Mouse (Mus musculus): Measurements from ENCODE around the gene Pclo.
"Not testable (repeated sequence)": the region's sequence is repeated elsewhere in the genome, so short reads cannot be mapped to it uniquely, and the experiment has no call there.

Gene Pclo

DNA sequence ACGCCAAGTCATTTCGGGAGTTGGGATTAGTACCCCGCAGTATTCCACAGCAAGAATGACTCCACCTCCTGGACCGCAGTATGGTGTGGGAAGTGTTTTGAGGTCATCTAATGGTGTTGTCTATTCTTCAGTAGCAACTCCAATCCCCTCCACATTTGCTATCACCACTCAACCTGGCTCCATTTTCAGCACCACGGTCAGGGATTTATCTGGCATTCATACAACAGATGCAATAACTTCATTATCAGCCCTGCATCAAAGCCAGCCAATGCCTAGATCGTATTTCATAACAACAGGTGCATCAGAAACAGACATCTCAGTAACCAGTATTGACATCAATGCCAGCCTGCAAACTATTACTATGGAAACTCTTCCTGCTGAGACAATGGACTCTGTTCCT lies 165.7 kb downstream of the Pclo start:
- no peak for DNase-seq (ENCODE audit: low spot score in 2 of 2)

DNA sequence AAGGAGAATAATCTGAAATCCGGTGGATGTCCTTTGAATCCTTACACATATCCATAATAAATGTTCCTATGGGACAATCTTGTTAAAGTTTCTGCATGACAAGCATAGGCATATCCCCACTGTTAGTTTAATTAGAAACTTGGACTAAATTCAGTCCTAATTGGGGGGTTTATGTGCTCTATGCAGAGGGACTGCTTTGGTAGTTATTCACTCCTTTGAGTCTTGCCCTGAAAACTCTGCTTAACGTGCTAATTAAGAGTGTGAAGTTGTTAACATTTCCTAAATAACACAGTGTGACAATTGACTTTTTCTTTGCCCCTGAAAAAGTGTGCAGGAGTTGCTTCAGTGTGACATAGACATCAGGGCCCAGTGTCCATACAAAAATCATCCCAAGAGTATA lies 177.3 kb downstream of the Pclo start:
- DNase-seq (ENCODE audit: low spot score in 2 of 2), result no peak

DNA sequence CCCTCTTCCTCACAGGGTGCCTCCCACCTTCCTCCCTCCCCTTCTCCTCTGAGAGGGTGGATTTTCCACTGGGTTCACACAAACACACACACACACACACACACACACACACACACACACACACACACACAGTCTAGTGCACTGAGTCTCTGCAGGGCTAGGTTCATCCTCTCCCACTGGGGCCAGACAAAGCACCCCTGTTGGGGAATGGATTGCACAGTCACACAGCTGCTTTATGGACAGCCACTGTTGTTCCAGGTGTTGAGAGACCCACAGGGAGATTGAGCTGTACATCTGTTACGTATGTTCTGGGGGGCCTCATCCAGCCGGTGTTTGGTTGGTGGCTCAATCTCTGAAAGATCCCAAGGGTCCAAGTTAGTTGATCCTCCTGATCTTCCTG lies 182.0 kb downstream of the Pclo start:
- DNase-seq (ENCODE audit: low spot score in 2 of 2), result no peak

DNA sequence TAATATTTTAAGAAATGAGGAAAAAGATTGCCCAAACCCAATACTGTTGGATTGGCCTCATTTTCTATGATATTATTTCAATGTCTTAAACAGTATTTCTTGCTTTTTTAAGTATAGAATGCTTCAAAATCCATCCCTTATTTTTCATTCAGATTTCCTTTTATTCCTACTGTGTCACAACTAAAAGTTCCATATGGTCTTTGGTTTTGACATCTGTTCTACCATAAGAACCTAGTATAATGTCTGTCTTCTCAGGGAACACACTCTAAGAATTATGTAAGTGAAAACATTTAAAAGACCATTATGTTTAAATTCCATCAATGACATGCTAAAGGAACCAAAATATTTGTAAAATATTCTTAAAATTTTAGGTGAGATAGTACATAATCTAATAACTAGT lies 186.2 kb downstream of the Pclo start:
- DNase-seq (ENCODE audit: low spot score in 2 of 2), result no peak

DNA sequence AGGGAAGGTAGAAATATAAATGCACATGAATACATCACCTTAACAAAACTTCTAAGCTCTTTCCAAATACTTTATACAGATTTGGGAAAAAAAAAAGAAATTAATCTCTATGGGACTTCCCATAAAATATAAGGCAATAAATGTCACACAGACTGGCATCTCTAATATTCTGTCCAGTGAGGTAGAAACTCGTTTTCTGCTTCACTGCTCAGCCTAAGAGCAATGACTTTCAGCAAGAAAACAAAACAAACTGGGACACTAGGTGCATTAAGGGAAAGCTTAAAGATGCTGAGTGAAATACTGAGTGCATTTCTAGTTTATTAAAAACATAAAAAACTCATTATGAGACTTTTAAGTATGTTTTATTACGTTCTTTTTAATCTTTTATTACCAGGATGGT lies 190.7 kb downstream of the Pclo start:
- DNase-seq (ENCODE audit: low spot score in 2 of 2), result no peak

DNA sequence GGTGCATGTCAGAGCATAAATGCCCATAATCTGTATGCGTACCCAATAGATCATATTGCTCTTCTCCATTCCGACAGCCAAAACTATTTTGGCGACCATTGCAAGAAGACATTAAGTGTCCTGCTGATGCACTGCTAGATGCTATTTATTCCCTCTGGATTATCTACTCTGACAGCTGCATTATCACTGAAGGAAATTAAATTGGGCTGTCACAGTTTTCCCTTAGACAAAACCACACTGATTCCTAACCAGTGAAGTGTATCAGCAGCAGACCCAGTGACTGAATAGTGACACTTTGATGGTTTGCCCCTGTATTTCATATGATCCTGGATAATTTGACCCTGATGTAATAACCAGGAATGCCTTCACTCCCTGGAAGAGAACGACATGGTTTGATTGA lies 192.6 kb downstream of the Pclo start:
- DNase-seq (ENCODE audit: low spot score in 2 of 2), result no peak

DNA sequence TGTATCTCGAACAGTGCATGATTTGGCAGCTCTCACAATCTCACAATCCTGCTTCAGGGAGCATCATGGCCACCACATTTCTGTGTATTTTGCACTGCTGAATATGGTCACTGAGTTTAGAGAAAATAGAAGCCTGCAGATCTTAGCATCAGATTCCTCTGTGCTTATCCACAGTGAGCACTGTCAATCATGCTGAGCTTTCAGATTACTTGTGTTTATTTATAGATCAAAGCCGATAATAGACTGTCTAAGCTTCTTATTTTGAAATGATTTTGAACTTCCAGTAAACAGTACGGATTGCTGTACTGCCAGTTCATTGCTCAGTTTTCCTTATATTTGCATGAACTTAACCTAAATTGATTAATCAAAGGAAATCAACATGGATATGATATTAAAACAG lies 208.9 kb downstream of the Pclo start:
- DNase-seq (ENCODE audit: low spot score in 2 of 2), result no peak

DNA sequence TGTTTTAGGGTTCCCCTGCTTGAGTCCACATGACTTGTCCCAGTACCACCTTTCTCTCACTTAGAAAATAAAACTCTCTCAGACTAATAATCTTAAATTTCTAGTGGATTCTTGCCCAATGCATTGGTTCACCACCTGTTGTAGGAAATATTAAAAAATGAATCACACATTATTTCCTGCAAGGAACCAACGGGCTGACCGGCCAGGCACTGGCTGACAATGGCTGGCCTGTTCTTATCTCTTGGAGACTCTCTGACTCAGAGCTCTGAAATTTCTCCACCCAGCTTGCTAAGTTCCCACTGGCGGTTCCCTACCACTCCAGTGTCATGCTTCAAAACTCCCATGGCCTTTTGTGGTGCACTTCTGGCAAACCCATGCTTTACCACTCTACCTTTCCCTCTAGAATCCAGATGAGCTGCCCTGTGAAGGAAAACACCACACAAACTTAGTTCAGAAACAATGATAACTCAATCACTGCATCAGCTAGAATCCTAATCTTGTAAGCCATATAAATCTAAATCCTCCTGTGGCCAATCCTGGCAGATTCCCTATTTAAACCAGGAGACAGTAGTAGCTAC lies 214.0 kb downstream of the Pclo start:
- DNase-seq (ENCODE audit: low spot score in 2 of 2), result no peak

DNA sequence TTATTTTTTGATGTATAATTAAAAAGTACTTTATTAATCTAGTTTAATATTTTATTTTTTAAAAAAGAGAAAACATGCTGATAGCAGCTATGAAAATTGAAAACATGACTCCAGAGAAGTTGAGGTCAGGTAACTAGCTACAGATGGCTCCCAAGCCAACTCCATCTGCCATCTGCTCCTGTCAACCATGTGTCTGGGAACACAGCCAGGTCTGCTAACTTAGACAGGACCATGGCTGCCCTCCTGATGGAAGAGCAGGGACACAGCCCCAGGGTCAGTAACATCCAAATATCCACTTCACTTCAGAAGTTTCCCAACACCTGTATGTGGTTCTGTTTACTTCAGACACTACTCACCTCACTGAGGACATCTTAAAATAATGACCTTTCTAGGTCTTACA lies 236.2 kb downstream of the Pclo start:
- no peak for DNase-seq (ENCODE audit: low spot score in 2 of 2)

DNA sequence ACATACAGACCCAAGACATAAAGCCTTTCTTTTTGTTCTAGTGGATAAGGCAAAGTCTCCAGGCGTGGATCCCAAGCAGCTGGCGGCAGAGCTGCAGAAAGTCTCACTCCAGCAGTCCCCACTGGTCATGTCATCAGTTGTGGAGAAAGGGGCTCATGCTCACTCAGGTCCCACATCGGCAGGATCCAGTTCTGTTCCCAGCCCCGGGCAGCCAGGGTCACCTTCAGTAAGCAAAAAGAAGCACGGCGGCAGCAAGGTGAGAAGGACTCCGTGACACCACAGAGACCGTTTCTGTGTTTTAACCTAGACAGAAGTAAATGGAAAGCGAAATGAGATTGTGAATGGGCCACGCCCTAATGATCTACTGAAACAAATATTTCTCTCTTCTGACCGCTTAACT lies 252.0 kb downstream of the Pclo start:
- no peak for DNase-seq (ENCODE audit: low spot score in 2 of 2)

DNA sequence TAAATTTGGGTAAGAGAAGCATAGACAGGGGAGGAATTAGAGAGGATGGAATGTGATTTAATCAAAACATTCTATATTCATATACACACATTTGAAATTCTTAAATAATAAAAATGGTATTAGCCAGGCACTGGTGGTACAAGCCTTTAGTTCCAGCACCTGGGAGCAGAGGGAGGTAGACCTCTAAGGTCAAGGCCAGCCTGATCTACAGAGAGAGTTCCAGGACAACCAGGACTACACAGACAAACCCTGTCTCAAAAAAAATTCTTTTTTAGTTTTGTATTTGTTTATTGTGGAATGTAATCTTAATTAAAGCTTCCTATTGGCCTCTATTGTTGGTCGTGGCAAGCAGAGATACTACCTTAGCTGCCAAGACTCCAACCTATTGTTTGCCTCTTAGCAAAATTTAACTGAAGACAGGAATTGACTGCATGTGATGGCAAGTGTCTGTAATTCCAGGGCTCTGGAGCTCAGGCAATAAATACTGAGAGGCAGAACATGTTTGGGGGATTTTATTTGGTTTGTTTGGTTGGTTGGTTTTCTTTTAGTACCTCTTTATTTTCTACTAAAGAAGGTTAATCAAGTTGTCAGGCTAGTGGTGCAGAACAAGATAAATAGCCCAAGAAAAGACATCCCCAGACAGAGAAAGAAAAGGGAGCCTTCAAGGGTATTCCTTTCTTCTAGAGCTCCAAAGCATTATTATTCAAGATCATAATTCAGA lies 267.8 kb downstream of the Pclo start:
- DNase-seq (ENCODE audit: low spot score in 2 of 2), result no peak

DNA sequence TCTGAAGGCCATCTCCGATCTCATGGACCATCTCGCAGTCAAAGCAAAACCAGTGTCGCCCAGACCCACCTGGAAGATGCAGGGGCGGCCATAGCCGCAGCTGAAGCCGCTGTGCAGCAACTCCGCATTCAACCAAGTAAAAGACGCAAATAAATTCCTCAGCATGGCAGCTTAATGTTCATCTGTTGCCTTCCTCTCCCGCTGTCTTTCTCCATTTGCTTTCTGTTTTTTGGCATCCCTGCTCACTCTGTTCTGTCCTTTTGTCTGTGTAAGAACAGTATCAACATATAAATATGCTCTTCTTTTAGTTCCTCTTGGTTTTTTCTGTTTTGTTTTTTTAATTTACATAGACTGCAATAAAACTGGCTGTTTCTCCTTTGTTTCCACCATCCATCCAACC lies 279.2 kb downstream of the Pclo start:
- DNase-seq (ENCODE audit: low spot score in 2 of 2), result no peak

DNA sequence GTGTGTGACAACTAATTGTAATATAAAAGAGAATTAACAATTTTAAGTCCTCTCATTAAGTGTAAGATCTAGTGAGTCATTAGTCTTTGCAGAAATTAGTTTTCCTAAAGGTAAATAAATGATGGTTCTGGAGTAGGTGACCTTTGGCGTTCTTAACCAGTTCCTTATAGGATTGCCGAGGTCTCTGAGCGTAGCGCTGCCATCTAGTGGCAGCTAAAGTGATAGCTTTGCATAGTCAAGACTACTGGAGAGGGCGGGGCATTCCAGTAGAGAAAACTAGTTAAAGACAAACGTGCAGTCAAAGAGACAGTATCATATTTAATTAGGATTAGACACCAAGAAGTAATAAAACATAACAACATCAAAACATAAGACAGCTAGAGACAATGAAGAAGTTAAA lies 292.4 kb downstream of the Pclo start:
- peak; percentile 53 to 60 for DNase-seq (ENCODE audit: low spot score in 2 of 2)

DNA sequence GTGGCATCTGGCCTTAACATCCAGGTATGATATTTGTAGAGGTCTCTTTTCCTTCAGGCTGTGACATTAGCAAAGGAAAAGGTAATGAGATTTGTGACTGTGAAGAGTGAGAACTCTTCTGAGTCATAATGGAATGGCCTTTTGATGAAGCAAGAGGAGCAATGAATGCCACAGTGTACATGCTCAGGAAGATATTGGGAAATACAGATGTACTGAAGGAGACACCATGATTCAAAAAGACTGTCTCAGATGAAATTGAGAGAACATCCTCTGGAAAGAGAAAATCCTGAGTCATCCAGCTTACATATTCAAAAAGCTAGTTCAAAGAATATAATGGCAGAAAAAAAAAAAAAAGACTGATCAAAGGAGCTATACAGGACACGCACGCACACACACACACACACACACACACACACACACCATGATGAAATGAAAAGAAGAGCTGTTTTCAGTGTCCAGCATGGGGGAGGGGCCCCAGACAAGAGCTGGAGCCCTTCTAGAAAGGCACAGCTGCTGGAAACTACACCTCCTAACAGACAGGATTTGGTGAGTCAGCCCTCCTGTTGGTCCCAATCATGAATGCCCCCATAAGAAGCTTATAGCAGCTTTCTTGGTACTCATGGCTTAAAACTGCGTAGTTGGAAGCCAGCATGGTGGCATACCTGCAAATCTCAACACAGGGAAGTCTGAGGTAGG lies 318.6 kb downstream of the Pclo start:
- DNase-seq (ENCODE audit: low spot score in 2 of 2), result peak; percentile 22 to 42

DNA sequence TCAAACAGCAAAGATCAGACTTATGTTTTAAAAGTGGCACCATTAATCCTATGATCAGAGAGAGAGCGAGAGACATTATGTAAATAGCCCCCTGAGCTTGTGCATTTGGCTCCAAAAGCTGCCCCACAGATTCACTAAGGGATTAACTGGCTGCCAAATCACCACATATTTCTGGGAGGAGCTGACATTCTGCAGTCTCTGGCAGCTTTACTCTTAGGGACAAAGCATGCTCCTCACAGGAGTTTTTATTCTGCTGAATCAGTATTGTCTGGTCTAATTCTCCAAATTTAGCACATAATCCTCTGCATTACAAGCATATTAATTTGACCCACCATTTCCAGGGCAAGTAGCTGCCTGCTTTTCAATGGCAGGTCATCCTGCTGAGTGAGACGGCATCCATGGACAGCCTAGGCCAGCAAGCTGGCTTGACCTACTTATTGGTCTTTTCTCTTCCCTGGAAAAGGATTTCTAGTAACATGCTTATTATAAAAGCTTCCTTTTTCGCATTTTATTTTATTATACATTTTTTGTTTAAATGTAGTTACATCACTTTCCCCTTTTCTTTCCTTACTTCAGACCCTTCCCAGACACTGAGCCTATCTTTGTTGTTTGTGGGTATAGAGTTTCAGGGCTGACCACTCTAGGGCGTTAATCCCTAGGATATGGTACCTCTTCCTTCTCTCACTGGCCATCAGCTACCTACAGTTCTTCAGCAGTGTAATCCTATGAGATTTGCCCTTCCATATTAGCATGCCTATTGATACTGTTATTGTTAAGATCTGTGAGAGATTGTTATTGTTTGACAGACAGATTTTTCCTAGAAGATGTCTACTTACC lies 319.7 kb downstream of the Pclo start:
- peak in 1 of 2 experiments; percentile 23 for DNase-seq (ENCODE audit: low spot score in 2 of 2)

DNA sequence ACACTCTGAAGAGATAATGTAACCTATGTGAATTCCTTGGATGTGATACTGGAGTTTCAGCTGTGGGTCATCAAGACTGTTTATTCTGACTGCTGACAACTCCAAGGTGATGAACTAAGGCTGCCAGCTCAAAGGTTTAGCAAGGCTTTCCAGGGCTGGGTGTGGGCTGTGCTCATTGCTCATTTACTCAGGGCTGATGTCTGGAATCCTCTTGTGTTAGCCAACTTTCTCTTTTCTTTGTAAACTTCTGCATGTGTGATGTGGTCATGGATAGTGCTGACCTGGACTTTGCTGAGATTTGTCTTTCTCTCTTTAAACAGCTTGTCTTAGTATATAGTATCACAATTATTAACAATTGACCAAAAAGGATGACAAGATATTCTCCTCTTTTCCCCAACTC lies 338.9 kb downstream of the Pclo start:
- no peak for DNase-seq (ENCODE audit: low spot score in 2 of 2)

DNA sequence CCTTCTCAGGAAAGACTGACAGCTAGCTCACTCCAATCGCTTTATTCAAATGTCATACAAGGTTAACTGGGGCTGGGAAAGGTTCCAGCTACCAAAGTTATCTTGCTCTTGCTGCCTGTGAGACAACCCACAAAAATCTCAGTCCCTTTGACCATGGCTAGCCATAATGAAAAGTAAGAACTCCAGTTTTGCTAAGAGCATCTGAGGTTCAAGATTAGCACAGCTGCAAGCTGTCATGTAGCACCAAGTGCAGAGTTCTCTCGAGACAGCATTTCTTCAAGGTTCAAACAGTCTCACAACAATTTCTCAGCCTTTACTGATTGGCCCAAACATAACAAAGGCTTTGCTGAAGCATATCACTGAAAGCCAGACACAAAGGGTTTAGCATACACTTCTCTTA lies 370.6 kb downstream of the Pclo start:
- DNase-seq (ENCODE audit: low spot score in 2 of 2), result not testable (repeated sequence)

DNA sequence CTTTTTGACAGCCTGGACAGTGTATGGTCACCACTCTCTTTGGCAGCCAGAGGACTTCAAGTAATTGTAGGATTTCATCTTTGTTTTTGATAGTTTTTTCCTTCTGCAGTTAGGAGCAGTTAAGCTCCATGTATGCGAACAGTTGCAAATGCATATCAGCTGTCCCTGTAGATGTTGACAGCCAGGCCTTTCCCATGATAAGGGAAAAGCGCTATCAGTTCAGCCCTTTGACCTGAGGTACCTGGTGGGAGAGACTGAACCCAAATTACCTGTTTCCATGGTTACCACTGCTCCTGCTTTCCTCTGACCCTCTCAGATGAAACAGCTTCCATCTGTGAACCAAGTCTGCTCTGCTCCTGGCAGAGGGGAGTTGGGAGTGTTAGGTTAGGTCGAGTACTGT lies 377.5 kb downstream of the Pclo start:
- no peak for DNase-seq (ENCODE audit: low spot score in 2 of 2)

DNA sequence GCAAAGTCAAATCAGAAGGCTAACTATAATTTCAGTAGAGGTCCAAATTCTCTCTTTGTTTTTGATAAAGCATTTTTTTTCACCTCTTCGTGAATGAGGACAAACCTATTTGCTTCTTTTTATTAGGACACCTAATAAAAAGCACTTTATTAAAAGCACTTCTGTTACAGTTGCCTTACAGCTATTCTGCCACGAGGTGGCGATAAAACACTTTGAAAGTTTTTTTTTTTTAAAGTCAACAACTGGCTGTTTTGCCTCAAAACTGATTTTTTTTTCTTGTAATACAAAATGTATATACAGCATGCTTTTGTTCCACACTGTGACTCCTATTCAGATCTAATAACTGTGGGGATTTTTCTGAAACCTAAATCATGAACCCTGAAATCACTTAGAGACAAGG lies 388.8 kb downstream of the Pclo start:
- DNase-seq (ENCODE audit: low spot score in 2 of 2), result peak in 1 of 2 experiments; percentile 4
